Mouse (Mus musculus): Measurements from ENCODE around the gene Gskip.

The Gskip gene

DNA sequence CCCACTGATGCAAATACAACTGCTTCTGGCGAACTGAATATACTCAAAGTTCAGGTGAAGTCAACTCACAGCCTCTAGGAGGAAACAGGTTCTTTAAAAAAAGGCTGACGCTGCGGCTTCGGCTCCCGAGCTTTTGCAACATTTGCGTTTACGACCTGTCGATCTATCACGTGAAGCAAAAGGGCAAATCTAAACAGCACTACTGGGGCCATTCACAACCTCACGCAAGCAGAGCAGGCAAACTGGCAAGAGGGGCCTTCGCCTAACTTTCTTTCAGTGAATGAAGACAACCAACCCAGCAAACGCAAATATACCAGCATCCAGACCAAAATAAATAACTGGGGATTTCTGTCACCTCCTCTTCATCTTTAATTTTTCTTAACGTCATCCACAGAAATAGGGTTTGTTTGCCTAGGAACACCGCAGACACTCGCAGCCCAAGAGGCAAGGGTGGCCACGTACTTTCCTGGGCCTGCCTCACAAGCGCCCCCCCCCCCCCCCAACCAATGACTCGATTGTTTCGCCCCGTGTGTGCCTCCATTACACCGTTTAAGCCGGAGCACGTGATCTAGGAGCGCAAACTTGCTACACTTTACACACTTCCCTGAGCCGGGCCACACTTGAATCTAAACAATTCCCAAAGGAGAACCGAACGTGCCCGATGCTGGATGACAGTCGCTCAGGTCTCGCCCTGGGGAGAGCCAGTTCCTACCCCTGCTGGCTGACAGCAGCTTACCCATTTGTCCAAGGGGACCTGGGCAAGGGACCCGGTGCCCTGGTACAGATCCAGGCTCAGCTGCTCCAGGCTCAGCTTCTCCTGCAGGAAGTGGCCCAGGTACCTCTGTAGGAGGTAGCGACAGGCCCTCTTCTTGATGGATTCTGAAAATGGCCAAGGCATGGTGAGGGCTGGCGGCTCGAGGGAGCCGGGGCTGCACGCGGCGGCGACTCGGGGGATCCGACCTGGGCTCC is at the start of gene Gskip:
Gskip (plus strand) TSS at position 897 of the 969 bp plus-strand sequence.
- in situ Hi-C loops (cut with MboI; ENCODE audit: low pct_unique_long_range_greater_than_20kb in 1 of 2, low sequenced_read_pairs in 2 of 2, unreplicated experiment in 1 of 2) = no loop called here

DNA sequence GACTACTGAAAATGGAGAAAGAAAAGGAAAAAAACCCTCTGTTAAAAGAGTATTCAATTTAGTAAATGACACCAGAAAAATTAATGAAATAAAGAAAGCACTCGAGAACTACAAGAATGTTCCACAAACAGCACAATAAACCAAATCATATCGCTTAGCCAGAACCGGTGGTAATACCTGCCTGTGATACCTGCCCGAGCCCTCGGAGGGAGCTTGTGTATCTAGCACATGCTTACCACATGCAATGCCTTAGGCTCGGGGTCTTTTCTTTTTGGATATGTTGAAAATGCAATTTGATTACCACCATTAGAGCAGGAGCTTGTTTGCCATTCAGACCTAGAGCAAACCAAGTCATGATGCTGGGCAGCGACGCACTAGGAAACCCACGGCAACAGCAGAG is 48.1 kb upstream of the Gskip start:
- in situ Hi-C loops (cut with MboI; ENCODE audit: low pct_unique_long_range_greater_than_20kb in 1 of 2, low sequenced_read_pairs in 2 of 2, unreplicated experiment in 1 of 2) = no loop called here

DNA sequence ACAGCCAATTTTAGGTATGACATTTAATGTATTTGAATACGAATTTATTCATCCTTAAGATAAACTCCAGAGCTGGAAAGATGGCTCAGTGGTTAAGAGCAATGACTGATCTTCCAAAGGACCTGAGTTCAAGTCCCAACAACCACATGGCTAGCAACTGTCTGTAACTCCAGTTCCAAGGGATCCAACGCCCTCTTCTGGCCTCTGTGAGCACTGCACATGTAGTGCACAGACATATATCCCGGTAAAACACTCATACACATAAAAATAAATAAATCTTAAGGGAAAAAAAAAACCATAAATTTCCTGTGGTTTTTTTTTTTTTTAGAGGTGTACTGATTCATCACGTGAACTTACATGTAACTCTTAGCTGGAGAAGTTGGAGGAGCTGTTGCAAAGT is 47.1 kb upstream of the Gskip start:
- in situ Hi-C loops (cut with MboI; ENCODE audit: low pct_unique_long_range_greater_than_20kb in 1 of 2, low sequenced_read_pairs in 2 of 2, unreplicated experiment in 1 of 2) = no loop called here

DNA sequence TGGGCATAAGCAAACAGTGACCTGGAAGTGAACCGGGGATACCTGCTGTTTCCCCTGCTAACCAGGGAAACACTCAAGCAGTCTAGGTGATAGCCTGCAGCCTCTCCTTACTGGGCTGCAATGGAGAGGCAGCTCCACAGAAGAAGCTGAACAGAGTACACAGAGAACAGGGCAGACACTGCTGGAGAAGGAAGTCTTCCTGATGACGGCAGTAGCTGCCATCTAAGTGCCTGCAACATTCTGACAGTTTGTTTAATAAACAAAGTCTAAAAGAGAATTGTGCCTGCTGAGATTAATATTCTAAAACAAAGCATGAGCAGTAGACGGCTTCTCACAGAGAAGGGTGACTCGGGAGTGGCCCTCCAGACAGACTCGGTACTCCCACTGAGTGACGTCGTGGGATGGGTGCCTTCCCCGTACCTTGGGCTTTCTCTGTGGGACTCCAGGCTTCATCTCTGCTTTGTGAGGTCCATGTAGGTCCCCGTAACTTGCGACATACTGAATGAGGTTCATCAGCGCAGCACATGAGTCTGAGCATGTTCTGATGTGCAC is 41.8 kb upstream of the Gskip start:
- in situ Hi-C loops (cut with MboI; ENCODE audit: low pct_unique_long_range_greater_than_20kb in 1 of 2, low sequenced_read_pairs in 2 of 2, unreplicated experiment in 1 of 2) = loop anchor here in 1 of 2 experiments (10.0 kb wide), 1 partner anchor 328 kb away; no protein-coding TSS in a partner anchor

DNA sequence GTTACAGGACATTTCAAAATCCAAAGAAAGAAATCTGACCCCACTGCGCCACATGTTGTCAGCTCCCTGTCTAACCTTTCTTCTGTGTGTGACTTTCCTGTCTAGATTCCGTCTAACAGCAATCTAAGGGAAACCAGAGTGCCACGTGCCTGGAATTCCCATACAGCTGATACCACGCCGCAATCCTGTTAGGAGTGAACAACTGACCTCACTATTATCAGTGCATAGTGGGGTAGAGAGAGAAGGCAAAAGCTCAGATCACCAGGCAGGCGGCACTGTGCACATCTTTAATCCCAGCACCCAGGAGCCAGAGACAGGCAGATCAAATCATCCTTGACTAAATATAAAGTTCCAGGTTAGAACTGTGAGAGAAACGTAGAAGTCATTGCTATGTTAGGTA is 28.8 kb upstream of the Gskip start:
- in situ Hi-C loops (cut with MboI; ENCODE audit: low pct_unique_long_range_greater_than_20kb in 1 of 2, low sequenced_read_pairs in 2 of 2, unreplicated experiment in 1 of 2) = no loop called here

DNA sequence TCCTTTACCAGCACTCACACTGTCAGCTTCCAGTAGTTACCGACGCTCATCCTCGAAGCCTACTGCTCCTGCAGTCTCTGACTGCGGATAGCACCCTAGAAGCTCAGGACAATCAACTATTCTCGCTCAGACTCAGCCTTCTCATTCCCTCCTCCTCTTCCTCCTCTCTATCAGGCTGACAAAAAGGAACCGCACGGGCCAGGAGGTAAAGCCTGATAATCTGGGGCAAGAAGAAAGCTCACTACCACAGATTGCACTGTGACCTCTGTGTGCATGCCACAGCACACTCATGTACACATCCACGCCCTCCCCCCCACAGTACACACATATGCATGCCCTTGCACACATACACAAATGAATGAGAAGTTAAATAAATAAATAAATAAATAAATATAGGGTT is 8.4 kb upstream of the Gskip start:
- in situ Hi-C loops (cut with MboI; ENCODE audit: low pct_unique_long_range_greater_than_20kb in 1 of 2, low sequenced_read_pairs in 2 of 2, unreplicated experiment in 1 of 2) = no loop called here

DNA sequence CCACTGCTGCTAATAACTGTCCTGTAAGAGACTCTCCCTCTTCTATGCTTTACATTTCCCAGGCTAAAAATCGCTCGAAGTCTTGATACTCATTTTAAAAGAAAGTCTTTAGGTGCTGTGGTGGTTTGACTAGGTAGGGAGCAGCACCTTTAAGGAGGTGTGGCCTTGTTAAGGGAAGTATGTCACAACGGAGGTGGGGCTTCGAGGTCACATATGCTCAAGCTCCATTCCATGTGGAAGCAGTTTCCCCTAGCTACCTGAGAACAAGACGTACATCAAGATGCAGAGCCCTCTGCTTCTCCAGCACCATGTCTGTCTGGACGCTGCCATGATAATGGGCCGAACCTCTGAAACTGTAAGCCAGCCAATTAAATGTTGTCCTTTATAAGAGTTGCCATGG is 6.4 kb upstream of the Gskip start:
- in situ Hi-C loops (cut with MboI; ENCODE audit: low pct_unique_long_range_greater_than_20kb in 1 of 2, low sequenced_read_pairs in 2 of 2, unreplicated experiment in 1 of 2) = no loop called here

DNA sequence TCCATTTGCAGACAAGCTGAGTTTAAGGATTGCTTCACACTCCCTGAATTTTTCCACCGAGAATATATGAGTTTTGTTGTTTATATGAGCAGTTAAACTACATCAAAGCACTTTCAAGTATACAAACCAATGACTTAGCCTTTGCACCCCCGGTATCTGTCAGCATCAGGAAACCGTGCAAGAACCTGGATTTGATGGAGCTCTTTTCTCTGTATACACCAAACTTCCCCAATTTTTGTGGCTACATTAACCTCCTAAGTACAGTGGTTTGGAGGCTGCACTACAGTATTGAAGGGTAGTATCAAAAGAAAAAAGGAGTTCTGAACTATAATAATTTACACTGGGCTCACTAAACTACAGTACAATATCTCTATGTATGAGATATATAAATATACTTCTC is 5.9 kb upstream of the Gskip start:
- in situ Hi-C loops (cut with MboI; ENCODE audit: low pct_unique_long_range_greater_than_20kb in 1 of 2, low sequenced_read_pairs in 2 of 2, unreplicated experiment in 1 of 2) = no loop called here

DNA sequence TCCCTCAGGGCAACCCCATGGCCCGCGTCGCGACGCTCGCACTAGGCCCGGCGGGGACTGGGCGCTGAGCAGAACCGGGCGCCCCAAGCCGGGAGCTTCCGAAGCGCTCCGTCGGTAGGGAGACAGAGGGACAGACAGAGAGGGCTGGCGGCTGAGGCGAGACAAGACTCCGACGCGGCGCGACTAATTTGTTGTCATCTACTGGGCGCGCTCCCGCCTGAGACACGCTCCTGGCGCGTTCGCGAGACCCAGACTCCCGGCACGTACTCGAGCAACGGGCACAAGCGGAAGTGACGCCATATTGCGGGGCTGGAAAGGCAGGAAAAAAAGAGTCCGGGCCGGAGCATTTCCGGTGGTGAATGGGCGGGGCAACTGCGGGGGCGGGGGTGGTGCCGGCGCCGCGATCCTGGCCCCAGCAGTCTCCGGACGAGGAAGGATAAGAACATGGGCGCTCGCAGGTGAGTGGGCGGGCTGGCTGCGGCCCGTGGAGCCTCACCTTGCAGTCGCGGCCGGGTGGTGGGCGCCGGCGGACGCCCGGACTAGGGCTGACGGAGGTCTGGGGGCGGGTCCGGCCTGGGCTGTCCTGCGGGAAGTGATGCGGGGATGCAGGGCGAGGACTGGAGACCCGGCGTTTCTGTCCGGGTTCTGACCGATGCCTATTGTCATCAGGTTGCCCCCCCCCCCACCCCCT is 517 bp downstream of the Gskip start, which contains the start of gene Atg2b:
Atg2b (minus strand) TSS at position 211 of the 691 bp plus-strand sequence.
- in situ Hi-C loops (cut with MboI; ENCODE audit: low pct_unique_long_range_greater_than_20kb in 1 of 2, low sequenced_read_pairs in 2 of 2, unreplicated experiment in 1 of 2) = no loop called here

DNA sequence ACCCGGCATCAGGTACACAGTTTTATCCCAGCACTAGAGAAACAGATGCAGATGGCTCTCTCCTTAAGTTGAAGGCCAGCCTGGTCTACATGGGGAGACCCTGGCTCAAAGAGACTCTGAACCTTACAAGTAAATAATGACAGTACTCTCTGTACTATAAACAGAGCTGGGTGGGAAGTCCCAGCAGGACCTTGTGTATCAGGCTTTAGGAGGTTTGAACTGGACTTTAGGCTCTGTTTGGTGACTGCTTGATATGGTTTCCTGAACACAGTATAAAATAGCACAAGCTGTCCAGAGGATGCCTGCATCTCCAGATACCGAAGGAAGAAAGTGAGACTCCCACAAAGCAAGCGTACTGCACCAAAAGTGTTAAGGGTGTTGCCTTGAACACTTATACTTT is 2.2 kb downstream of the Gskip start:
- in situ Hi-C loops (cut with MboI; ENCODE audit: low pct_unique_long_range_greater_than_20kb in 1 of 2, low sequenced_read_pairs in 2 of 2, unreplicated experiment in 1 of 2) = no loop called here

DNA sequence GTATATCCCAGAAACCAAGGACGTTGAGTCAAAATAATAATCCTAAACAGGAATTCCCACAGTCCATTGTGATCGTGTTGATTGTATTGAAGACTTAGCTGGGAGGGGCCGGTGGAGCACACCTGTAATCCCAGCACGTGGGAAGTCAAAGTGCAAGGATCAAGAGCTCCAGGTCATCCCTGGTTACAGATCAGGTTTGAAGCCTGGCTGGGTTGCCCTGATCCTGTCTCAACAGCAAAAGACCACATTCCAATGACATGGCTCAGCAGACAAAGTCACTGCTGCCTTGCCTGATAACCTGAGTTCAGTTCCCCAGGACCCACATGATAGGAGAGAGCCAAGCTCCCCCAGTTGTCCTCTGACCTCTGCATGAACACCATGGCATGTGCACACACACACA is 2.8 kb downstream of the Gskip start:
- in situ Hi-C loops (cut with MboI; ENCODE audit: low pct_unique_long_range_greater_than_20kb in 1 of 2, low sequenced_read_pairs in 2 of 2, unreplicated experiment in 1 of 2) = no loop called here

DNA sequence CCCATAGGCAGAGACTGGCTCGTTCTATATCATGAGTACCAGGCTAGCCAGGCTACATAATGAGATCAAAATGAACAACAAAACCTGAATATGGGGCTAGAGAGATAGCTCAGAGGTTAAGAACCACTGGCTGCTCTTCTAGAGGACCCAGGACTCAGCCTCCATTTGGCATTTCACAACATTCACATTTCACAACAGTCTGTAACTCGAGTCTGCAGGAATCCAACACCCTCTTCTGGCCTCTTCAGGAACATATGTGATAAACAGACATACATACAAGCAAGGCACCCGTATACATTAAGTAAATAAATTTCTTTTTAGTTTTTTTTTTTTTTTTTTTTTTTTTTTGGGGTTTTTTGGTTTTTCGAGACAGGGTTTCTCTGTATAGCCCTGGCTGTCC is 3.9 kb downstream of the Gskip start:
- in situ Hi-C loops (cut with MboI; ENCODE audit: low pct_unique_long_range_greater_than_20kb in 1 of 2, low sequenced_read_pairs in 2 of 2, unreplicated experiment in 1 of 2) = no loop called here

DNA sequence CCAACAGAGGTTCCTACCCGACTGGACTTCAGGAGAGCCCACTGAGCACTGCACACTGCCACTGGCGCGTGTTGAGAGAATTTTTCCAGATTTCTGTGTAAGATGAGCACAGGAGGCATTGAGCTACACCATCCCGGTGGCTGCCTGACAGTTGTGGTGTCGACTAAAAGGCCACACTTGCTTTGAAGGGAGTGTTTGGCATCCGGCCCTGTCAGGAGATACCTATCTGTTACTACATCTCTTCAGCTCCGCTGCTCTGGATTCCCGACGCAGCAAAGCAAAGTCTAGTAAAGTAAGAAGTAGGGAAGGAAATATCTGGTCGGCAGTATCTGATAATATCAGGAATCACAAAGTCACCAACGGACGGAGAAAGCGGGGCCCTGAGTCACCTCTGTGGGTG is 4.8 kb downstream of the Gskip start:
- in situ Hi-C loops (cut with MboI; ENCODE audit: low pct_unique_long_range_greater_than_20kb in 1 of 2, low sequenced_read_pairs in 2 of 2, unreplicated experiment in 1 of 2) = no loop called here

DNA sequence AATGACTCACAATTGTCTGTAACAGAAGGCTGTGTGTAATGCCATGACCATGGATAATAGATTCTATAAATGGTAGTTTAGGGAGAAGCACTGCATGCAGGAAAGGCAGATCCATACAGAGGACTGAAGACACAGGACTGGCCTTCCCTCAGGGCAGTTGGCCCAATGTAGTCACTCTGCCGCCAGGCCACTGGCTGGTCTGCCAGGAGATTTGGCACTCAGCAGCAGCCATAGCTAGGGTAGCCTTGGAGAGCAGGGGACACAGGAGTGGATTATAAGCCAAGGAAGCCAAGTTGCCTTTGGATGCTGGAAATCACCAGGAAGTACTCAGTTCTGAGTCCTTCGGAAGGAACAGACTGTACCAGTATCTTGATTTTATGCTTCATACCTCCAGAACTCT is 9.4 kb downstream of the Gskip start:
- in situ Hi-C loops (cut with MboI; ENCODE audit: low pct_unique_long_range_greater_than_20kb in 1 of 2, low sequenced_read_pairs in 2 of 2, unreplicated experiment in 1 of 2) = no loop called here

DNA sequence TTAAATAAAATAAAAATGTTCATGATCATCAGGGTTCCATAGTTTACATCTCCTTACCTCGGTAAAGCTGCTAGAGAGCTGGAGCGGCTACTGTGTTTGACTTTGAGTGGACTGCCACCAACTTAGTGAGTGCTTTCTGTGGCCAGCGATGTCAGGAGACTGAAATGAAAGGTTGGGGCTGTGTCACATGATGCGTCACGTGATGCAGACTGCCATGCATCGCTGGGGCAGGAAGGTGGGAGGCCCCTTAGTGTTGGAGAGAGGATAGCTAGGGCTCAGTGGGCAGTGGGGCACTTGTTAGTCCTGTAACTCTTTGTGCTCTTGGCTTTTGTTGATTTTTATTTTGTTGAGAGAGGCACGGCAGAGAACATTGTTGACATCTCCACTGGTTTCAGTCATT is 11.2 kb downstream of the Gskip start:
- in situ Hi-C loops (cut with MboI; ENCODE audit: low pct_unique_long_range_greater_than_20kb in 1 of 2, low sequenced_read_pairs in 2 of 2, unreplicated experiment in 1 of 2) = no loop called here

DNA sequence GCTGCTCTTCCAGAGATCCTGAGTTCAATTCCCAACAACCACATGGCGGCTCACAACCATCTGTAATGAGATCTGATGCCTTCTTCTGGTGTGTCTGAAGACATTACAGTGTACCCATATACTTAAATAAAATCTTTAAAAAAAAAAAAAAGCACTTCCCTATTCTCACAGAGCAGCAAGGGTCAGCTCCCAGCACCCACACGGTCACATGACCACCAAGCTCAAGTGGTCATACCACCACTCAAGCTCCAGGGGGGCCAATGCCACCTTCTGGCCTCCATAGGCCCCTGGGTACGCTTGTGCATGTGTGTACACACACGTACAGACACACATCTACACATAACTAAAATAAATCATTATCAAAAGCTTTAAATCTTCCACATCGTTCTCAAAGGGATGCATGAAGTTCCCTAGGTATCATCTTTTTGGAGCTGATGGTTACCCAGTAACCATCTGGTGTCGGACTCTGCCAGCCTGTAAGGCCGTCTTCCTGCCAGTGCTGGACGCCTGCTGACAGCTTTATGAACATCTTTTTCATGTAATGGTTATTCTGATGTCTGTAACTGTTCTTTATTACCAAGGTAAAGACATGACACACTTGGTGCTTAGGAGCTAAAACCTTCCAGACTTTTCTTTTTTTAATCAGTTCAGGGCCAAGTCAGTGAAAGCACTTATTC is 12.6 kb downstream of the Gskip start:
- in situ Hi-C loops (cut with MboI; ENCODE audit: low pct_unique_long_range_greater_than_20kb in 1 of 2, low sequenced_read_pairs in 2 of 2, unreplicated experiment in 1 of 2) = no loop called here

DNA sequence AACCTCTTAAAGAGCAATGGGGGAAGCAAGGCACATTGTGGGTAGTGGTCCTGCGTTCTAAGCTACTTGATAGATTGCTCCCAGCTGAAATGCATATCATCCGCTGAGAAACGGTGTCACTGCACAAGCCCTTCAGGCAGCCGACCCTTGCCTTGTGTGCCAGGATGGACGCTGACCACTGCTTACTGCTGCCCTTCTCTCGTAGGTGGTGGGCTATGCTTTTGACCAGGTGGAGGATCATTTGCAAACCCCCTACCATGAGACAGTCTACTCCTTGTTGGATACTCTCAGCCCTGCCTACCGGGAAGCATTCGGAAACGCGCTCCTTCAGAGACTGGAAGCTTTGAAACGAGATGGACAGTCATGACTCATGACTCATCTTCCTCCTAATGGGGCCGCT is 15.8 kb downstream of the Gskip start:
- in situ Hi-C loops (cut with MboI; ENCODE audit: low pct_unique_long_range_greater_than_20kb in 1 of 2, low sequenced_read_pairs in 2 of 2, unreplicated experiment in 1 of 2) = no loop called here

DNA sequence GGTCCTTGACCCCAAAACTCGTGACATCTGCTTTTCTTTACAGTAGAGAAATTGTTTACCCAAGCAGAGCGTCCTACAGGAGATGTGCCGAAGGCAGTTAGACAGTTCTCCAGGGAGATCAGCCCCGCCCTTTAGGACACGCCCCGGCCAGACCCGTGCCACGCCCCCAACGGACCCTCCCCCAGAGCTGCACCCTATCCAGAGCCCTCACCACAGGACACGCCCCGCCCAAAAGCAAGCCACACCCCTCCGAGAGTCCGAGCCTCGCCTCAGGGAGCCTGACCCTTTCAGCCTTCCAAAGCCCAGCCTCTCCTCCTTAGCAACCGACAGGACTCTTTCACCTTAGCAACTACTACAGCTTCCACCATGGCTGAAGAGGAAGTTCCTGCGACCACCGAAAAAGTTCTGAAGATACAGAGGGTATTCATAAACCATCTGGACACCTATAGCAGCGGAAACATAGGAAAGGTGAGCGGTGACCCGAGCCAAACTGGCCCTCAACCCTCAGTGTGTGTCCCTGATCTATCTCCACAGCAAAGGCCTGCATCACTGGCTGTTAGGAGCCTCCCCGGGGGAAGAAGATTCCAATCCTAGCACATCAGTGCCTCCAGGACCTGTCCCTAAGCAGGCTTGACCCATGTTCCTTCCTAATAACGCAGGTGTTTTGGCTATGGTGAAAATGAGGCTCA is 21.3 kb downstream of the Gskip start, which contains the start of gene Ak7:
Ak7 (plus strand) TSS at position 178 of the 689 bp plus-strand sequence.
- in situ Hi-C loops (cut with MboI; ENCODE audit: low pct_unique_long_range_greater_than_20kb in 1 of 2, low sequenced_read_pairs in 2 of 2, unreplicated experiment in 1 of 2) = no loop called here
